Mouse (Mus musculus) limb, embryonic 14.5 days (tissue): Measurements from ENCODE around the gene Maml2. TPM values are rescaled to one million over a fixed set of nuclear protein-coding genes. Genes with fewer than 3 reads are reported as not detected.

Experiments
- ATAC-seq: fragments of 200-750 bp; cut with Nextera tagmentation; 2 replicates; pipeline ENCODE4 v1.8.0; 2017; ENCODE audit warnings: low read depth, moderate number of reproducible peaks, moderate TSS enrichment; ENCODE audit not compliant: low FRiP score
- DNase-seq: peaks from one replicate; pipeline ENCODE4 v3.0.0-alpha.2; 2015; ENCODE audit warnings: low spot score
- H3K27ac ChIP-seq: fragments of 300-500 bp; sonication (generic); replicated peaks from 2 replicates; pipeline ENCODE4 v1.5.1; 2014; ENCODE audit warnings: low read depth, mild to moderate bottlenecking, low read length, moderate library complexity, mixed read lengths
- H3K27me3 ChIP-seq: fragments of 300-500 bp; sonication (generic); 2 replicates; pipeline ENCODE4 v1.6.1; 2014; ENCODE audit warnings: low read length, mixed read lengths; ENCODE audit not compliant: control insufficient read depth, insufficient read depth
- H3K36me3 ChIP-seq: fragments of 300-500 bp; sonication (generic); 2 replicates; pipeline ENCODE4 v1.6.1; 2014; ENCODE audit warnings: mild to moderate bottlenecking, low read length, moderate library complexity, mixed read lengths; ENCODE audit not compliant: control insufficient read depth, insufficient read depth
- H3K4me1 ChIP-seq: fragments of 300-500 bp; sonication (generic); 2 replicates; pipeline ENCODE4 v1.6.1; 2014; ENCODE audit warnings: antibody characterized with exemption, low read length, mixed read lengths; ENCODE audit not compliant: control insufficient read depth, insufficient read depth
- H3K4me2 ChIP-seq: fragments of 300-500 bp; sonication (generic); replicated peaks from 2 replicates; pipeline ENCODE4 v1.6.1; 2014; ENCODE audit warnings: low read depth, mild to moderate bottlenecking, low read length, moderate library complexity; ENCODE audit not compliant: severe bottlenecking
- H3K4me3 ChIP-seq: fragments of 300-500 bp; sonication (generic); replicated peaks from 2 replicates; pipeline ENCODE4 v1.5.1; 2014; ENCODE audit warnings: low read length
- H3K9ac ChIP-seq: fragments of 300-500 bp; sonication (generic); 2 replicates; pipeline ENCODE4 v1.6.1; 2014; ENCODE audit warnings: mild to moderate bottlenecking, low read depth, low read length, moderate library complexity; ENCODE audit not compliant: severe bottlenecking
- H3K9me3 ChIP-seq: fragments of 300-500 bp; sonication (generic); 2 replicates; pipeline ENCODE4 v1.6.1; 2016; ENCODE audit warnings: low read length; ENCODE audit not compliant: control insufficient read depth
- POLR2A ChIP-seq: fragments of 200-500 bp; IDR thresholded peaks from 2 replicates; pipeline ENCODE4 v1.8.0; 2012; ENCODE audit warnings: inconsistent platforms, mild to moderate bottlenecking, moderate library complexity, borderline replicate concordance; ENCODE audit not compliant: insufficient read depth, insufficient read length; ENCODE audit errors: extremely low read depth
- WGBS: fragments of 180-500 bp; shearing (Covaris S2); extraction: QIAGEN DNeasy Blood & Tissue Kit; methylation state at CpG from one replicate; pipeline ENCODE4 v1.1.7; 2014; 5-methylcytosine and 5-hydroxymethylcytosine counted together
- polyA plus RNA-seq, 2 experiments: library from polyadenylated mRNA; depleted of rRNA in 1 of 2; stranded (reverse) in 1 of 2; unstranded in 1 of 2; fragments of >200 nt; fragmentation: Nextera tagmentation in 1 of 2; extraction: Ambion mirVana in 1 of 2; gene quantifications; 2 replicates each; pipeline versions ENCODE4 v1.2.1 to v1.2.3; 2012 to 2014

Maml2 gene
- polyA plus RNA-seq, 2 experiments: 9.9 to 10.7 TPM

DNA sequence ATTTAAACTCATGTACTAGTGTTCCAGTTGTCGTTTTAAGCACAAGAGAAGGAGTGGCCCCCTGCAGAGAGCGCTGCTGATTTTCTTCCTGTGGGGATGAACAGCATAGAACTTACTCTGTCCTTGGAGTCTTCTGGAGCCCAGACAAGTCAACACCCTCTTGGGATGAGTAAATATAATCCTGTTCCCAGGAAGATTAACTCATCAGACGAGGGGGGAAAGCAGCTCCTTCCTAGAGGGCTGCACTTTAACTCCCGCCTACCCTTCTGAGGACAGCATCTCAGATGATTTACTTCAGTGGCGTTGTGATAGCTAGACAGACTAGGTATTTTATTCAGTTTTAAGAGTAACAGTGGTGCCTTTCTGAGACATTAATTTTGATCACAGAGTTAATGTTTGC lies 215.4 kb downstream of the Maml2 start:
- ATAC-seq (no peak), DNase-seq (no peak)
- Histone ChIP-seq H3K27ac (no peak overlapping the region), H3K4me2 (no peak overlapping the region), H3K9ac (no peak overlapping the region), H3K9me3 (no peaks in the 10 kb centered on the region), H3K27me3 (no peaks in the 10 kb centered on the region), H3K36me3 (no peaks in the 10 kb centered on the region), H3K4me1 (no peaks in the 10 kb centered on the region), H3K4me3 (no peak overlapping the region)
- no peak for TF ChIP-seq POLR2A
- 51% methylated on average over 5 of the region's 5 CpGs for WGBS

DNA sequence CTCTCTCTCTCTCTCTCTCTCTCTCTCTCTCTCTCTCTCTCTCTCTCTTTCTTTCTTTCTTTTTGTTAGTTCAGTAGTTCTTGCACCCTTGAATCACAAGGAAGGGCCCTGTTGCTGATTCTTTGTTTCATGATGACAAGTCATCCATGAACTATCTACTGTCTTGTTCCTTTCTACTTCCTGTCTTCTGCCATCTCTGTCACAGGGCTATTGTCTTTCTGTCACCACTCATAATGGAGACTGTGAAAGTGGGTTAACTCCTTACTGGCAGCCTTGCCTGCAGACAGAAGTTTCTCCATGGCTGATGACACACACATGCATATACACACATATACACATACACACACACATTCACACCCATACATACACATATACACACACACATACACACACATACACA lies 216.7 kb downstream of the Maml2 start:
- DNase-seq: no peak
- no peaks in the 10 kb centered on the region for H3K27me3 ChIP-seq
- H3K4me3 ChIP-seq: no peak overlapping the region
- no peak overlapping the region for H3K27ac ChIP-seq
- no peak for TF ChIP-seq POLR2A
- ATAC-seq: no peak
- H3K4me1 ChIP-seq: no peaks in the 10 kb centered on the region
- no peak overlapping the region for H3K9ac ChIP-seq
- H3K9me3 ChIP-seq: no peaks in the 10 kb centered on the region
- H3K4me2 ChIP-seq: no peak overlapping the region
- H3K36me3 ChIP-seq: no peaks in the 10 kb centered on the region

DNA sequence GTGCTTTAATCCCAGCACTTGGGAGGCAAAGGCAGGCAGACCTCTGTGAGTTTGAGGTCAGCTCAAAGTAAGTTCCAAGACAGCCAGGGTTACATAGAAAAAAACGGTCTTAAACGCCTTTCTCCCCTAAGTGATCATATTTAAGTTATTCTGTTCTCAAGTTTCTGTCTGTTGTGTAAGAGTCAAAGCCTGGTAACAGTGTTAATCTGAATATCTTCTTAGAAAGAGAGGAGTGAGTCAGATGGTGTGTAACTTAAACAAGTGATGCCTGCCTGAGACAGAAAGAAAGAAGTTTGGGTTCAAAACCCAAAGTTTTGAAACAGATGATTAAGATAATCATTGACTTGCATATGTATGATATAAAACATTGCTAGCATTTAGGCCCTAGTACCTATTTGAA lies 218.2 kb downstream of the Maml2 start:
- ATAC-seq: no peak
- DNase-seq: no peak
- no peaks in the 10 kb centered on the region for H3K4me1 ChIP-seq
- H3K4me3 ChIP-seq: no peak overlapping the region
- no peak overlapping the region for H3K27ac ChIP-seq
- H3K9ac ChIP-seq: no peak overlapping the region
- 61% methylated on average over 2 of the region's 2 CpGs for WGBS
- H3K27me3 ChIP-seq: no peaks in the 10 kb centered on the region
- no peak for TF ChIP-seq POLR2A
- H3K4me2 ChIP-seq: no peak overlapping the region
- H3K36me3 ChIP-seq: no peaks in the 10 kb centered on the region
- H3K9me3 ChIP-seq: no peaks in the 10 kb centered on the region

DNA sequence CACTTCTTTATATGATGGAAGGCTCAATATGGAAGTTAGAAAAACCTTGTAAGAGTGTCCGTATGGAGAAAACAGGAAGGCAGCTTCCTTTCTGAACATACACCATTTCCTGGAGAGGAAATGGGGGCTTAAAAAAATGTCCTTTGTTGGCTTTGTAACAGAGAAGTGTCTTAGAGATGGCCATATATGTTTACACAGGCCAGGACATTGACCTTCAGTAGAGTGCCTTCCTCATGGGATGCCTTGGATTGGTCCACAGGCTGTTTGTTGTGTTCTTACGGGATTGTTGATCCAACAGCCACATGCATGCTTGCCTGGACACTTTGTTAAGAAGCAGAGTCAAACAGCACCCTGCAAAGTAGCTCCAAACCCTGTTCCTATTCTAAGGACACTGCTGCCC lies 220.3 kb downstream of the Maml2 start:
- H3K9ac ChIP-seq: no peak overlapping the region
- ATAC-seq (no peak), DNase-seq (no peak)
- no peak overlapping the region for H3K27ac ChIP-seq
- no peak overlapping the region for H3K4me3 ChIP-seq
- no peaks in the 10 kb centered on the region for H3K4me1 ChIP-seq
- H3K27me3 ChIP-seq: no peaks in the 10 kb centered on the region
- 51% methylated on average over 2 of the region's 2 CpGs for WGBS
- H3K4me2 ChIP-seq: no peak overlapping the region
- TF ChIP-seq POLR2A: no peak
- H3K9me3 ChIP-seq: no peaks in the 10 kb centered on the region
- no peaks in the 10 kb centered on the region for H3K36me3 ChIP-seq

DNA sequence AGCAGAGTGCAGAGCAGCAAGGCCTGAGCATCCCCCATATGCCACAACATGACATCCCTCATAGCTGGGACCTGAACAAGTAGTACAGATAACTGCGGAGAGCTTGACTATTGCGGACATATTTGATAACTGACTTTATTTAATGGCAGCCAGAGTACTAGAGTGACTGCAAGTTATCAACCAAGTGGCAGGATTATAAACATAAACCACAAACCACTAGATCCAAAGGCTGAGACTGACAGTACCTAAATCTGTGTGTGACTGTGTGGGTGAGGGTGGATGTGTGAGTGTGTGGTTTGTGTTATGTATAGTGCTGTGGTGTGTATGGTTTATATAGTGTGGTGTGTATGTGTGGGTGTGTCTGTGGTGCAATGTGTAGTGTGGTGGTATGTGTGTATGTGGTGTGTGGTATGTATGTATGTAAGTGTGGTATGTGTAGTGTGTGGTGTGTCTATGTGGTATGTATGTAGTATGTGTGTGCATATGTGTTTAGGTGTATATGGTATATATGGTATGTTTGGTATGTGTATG lies 220.7 kb downstream of the Maml2 start:
- H3K4me1 ChIP-seq: no peaks in the 10 kb centered on the region
- H3K4me2 ChIP-seq: no peak overlapping the region
- TF ChIP-seq POLR2A: no peak
- 87% methylated on average over 2 of the region's 2 CpGs for WGBS
- no peak overlapping the region for H3K9ac ChIP-seq
- no peaks in the 10 kb centered on the region for H3K9me3 ChIP-seq
- H3K4me3 ChIP-seq: no peak overlapping the region
- H3K27me3 ChIP-seq: no peaks in the 10 kb centered on the region
- DNase-seq: no peak
- no peaks in the 10 kb centered on the region for H3K36me3 ChIP-seq
- no peak for ATAC-seq
- H3K27ac ChIP-seq: no peak overlapping the region
